Mouse (Mus musculus) midbrain, embryonic 13.5 days (tissue): Measurements from ENCODE around the gene Aloxe3. TPM values are rescaled to one million over a fixed set of nuclear protein-coding genes. Genes with fewer than 3 reads are reported as not detected.

Experiments
- ATAC-seq: fragments of 200-750 bp; cut with Nextera tagmentation; 2 replicates; pipeline ENCODE4 v1.8.0; 2017; ENCODE audit warnings: mild to moderate bottlenecking, moderate TSS enrichment, moderate library complexity
- H3K27ac ChIP-seq: fragments of 300-500 bp; sonication (generic); 2 replicates; pipeline ENCODE4 v1.5.1; 2015; ENCODE audit warnings: inconsistent platforms, mild to moderate bottlenecking, moderate library complexity
- H3K27me3 ChIP-seq: fragments of 300-500 bp; sonication (generic); 2 replicates; pipeline ENCODE4 v1.6.1; 2015; ENCODE audit warnings: mild to moderate bottlenecking, inconsistent platforms
- H3K36me3 ChIP-seq: fragments of 300-500 bp; sonication (generic); 2 replicates; pipeline ENCODE4 v1.6.1; 2015; ENCODE audit warnings: mild to moderate bottlenecking, inconsistent platforms
- H3K4me1 ChIP-seq: fragments of 300-500 bp; sonication (generic); replicated peaks from 2 replicates; pipeline ENCODE4 v1.6.1; 2015; ENCODE audit warnings: inconsistent platforms
- H3K4me2 ChIP-seq: fragments of 300-500 bp; sonication (generic); replicated peaks from 2 replicates; pipeline ENCODE4 v1.6.1; 2015; ENCODE audit warnings: moderate library complexity, mild to moderate bottlenecking, inconsistent platforms
- H3K4me3 ChIP-seq: fragments of 300-500 bp; sonication (generic); replicated peaks from 2 replicates; pipeline ENCODE4 v1.5.1; 2015; ENCODE audit warnings: mild to moderate bottlenecking, inconsistent platforms
- H3K9ac ChIP-seq: fragments of 300-500 bp; sonication (generic); replicated peaks from 2 replicates; pipeline ENCODE4 v1.6.1; 2015; ENCODE audit warnings: mild to moderate bottlenecking, inconsistent platforms
- H3K9me3 ChIP-seq: fragments of 300-500 bp; sonication (generic); 2 replicates; pipeline ENCODE4 v1.6.1; 2016; ENCODE audit warnings: mild to moderate bottlenecking, inconsistent platforms
- WGBS: fragments of 180-500 bp; shearing (Covaris S2); methylation state at CpG from one replicate; pipeline ENCODE4 v1.1.7; 2015; 5-methylcytosine and 5-hydroxymethylcytosine counted together
- polyA plus RNA-seq: library from polyadenylated mRNA; unstranded; fragments of >200 nt; fragmentation: Nextera tagmentation; extraction: Ambion mirVana; gene quantifications from 2 replicates; pipeline ENCODE4 v1.2.1, GENCODE M21; 2015

Aloxe3 gene
- polyA plus RNA-seq, 1 experiment from 2014 or later: 0.39 TPM

DNA sequence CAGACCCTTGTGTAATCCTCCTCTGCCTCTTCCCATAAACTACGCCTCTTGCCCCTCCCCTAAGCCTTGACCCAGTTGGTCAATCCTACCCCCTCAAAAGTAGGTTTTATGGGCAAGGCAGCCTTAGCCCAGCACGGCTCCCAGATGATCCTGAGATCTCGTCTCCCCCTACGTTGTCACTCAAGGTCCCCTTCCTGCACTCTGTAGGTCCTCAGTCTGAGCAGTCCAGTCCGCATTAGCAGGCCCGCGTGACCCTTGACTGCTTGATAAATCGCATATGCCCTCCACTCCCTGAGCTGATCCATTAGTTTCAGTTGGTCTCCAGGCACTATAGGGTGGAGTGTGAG lies 8.9 kb downstream of the Aloxe3 start:
- Histone ChIP-seq H3K36me3 (no peaks in the 10 kb centered on the region), H3K4me1 (peaks cover 12% of the 10 kb centered on the region), H3K4me3 (peak overlapping the region; percentile 42), H3K27ac (no peak overlapping the region), H3K4me2 (peak overlapping the region; percentile 62), H3K9ac (peak overlapping the region; percentile 54), H3K27me3 (peaks cover 24% of the 10 kb centered on the region; the same call in 1 of the 2 replicates), H3K9me3 (no peaks in the 10 kb centered on the region)
- peak; percentile 65 for ATAC-seq
- 21% methylated on average over 8 of the region's 8 CpGs for WGBS

DNA sequence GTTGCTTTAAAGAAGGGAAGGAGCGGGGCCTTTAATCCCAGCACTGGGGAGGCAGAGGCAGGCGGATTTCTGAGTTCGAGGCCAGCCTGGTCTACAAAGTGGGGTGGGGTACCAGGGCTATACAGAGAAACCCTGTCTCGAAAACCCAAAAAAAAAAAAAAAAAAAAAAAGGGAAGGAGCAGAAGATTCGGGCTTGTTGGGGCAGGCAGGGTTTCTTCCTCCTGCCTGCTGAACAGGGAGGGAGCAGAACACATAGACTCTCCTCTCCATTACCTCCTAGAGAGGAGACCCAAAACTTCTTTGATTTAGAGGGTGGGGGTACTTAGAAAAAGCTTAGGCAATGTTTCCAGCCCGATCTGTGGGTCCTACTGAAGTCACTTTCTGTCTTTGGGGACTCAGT lies 9.7 kb downstream of the Aloxe3 start:
- Histone ChIP-seq H3K27ac (no peak overlapping the region), H3K4me3 (no peak overlapping the region), H3K9me3 (no peaks in the 10 kb centered on the region), H3K4me2 (no peak overlapping the region), H3K4me1 (peaks cover 12% of the 10 kb centered on the region), H3K9ac (no peak overlapping the region), H3K36me3 (no peaks in the 10 kb centered on the region), H3K27me3 (peaks cover 17% of the 10 kb centered on the region; the same call in 1 of the 2 replicates)
- ATAC-seq: no peak
- 93% methylated on average over 5 of the region's 6 CpGs for WGBS

DNA sequence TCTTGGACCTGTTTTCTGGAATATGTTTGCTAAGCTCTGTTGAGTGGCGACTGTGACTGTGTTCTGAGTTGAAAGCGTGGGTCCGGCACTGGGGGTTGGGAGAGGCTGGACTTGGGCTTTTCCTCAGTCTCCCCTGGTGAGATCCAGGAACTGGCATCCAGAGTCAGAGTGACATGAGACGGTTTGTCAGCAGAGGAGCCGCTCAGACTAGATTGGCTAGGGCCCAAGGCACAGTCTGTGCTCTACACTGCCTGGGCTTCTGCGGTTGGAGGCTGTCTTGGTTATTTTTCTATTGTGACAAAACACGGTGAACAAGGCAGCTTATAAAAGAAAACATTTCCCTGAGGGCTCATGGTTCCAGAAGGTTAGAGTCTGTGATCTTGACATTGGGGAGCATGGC lies 21.9 kb downstream of the Aloxe3 start:
- ATAC-seq: no peak
- WGBS: 77% methylated on average over 7 of the region's 7 CpGs
- Histone ChIP-seq H3K9ac (no peak overlapping the region), H3K4me1 (no peaks in the 10 kb centered on the region), H3K4me3 (no peak overlapping the region), H3K36me3 (no peaks in the 10 kb centered on the region), H3K27me3 (no peaks in the 10 kb centered on the region), H3K27ac (no peak overlapping the region), H3K4me2 (no peak overlapping the region), H3K9me3 (no peaks in the 10 kb centered on the region)

DNA sequence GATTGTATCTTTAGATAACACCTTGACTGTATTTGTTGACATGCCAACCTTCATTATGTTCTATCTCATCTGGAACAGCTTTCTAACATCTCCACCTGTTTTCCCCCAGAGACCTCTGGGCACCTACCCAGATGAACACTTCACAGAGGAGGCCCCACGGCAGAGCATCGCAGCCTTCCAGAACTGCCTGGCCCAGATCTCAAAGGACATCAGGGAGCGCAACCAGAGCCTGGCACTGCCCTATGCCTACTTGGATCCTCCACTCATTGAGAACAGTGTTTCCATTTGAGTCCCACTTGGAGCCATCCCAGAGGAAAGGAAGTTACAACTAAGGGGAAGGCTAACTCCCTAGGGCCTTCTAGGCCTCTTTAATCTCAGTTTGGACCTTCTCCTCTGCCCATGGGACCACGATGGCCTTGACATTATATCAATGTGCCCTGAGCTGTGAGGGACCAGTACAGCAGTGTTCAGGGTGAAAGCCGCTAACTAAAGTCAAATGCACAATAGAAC lies 22.8 kb downstream of the Aloxe3 start:
- Histone ChIP-seq H3K9ac (no peak overlapping the region), H3K27ac (no peak overlapping the region), H3K9me3 (no peaks in the 10 kb centered on the region), H3K36me3 (no peaks in the 10 kb centered on the region), H3K4me3 (no peak overlapping the region), H3K27me3 (no peaks in the 10 kb centered on the region), H3K4me1 (no peaks in the 10 kb centered on the region), H3K4me2 (no peak overlapping the region)
- 87% methylated on average over 5 of the region's 5 CpGs for WGBS
- ATAC-seq: no peak

DNA sequence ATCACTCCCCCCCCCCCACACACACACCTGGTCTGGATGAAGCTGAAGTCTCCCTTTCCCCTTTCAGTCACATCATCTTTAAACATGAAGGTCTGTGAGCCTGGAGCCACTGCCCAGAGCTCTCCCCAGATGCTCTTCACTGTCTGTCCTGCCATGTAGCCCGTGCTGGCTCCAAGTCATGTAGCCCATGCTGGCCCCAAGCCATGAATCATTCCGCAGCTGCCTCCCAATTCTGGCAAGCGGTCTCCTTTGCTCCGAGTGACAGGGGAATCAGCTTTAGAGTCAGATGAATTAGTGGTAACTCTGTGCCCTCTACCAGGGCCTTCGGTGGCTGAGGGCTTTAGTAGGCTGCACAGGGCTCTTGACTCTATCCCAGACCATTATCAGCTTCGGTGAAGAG lies 24.0 kb downstream of the Aloxe3 start:
- no peak overlapping the region for H3K4me3 ChIP-seq
- WGBS: 79% methylated on average over 6 of the region's 6 CpGs
- no peak overlapping the region for H3K9ac ChIP-seq
- no peaks in the 10 kb centered on the region for H3K36me3 ChIP-seq
- H3K4me1 ChIP-seq: no peaks in the 10 kb centered on the region
- no peak overlapping the region for H3K27ac ChIP-seq
- H3K9me3 ChIP-seq: no peaks in the 10 kb centered on the region
- no peak for ATAC-seq
- no peaks in the 10 kb centered on the region for H3K27me3 ChIP-seq
- no peak overlapping the region for H3K4me2 ChIP-seq

DNA sequence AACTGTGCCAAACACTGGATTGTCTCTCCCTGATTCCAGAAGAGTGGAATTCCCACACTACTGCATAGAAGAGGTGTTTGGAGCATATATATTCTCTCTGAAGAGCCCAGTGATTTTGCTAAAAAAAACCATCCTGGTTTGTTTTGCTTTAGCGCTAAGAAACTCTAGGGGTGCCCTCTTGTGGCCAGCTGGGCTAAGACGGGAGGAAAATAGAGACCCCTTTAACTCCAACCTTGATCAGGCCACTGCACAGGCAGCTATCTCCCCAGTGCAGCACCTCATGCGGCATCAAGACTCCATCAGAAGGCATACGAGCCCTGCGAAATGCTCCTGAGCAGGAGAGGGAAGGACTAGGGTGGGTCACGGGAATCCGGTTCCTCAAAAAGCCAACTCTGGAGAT lies 24.7 kb downstream of the Aloxe3 start:
- no peak overlapping the region for H3K27ac ChIP-seq
- no peak overlapping the region for H3K9ac ChIP-seq
- no peaks in the 10 kb centered on the region for H3K4me1 ChIP-seq
- no peak overlapping the region for H3K4me3 ChIP-seq
- H3K36me3 ChIP-seq: no peaks in the 10 kb centered on the region
- ATAC-seq: 0 out of 2 replicates have a peak, but pooled peaks have one; percentile 43
- 9% methylated on average over 7 of the region's 7 CpGs for WGBS
- H3K4me2 ChIP-seq: peak overlapping the region; percentile 24
- H3K27me3 ChIP-seq: no peaks in the 10 kb centered on the region
- H3K9me3 ChIP-seq: no peaks in the 10 kb centered on the region

DNA sequence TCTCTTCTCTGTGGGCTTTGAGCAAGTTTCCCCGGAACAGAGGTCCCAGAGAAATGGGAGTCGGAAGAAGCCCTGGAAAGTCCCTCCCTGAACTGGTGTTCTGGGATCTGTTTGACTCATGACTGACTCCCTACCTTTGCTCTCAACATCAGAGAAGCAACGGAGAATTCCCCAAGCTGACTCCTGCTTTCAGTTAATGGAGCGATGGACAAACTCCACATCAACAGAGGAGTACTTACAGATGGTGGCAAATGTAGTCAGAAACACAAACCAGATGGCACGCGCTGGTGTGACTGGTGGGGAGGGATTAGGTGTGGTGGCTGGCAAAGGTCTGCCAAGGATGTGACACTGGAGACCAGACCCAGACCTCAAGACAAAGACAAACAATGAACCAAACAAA lies 25.3 kb downstream of the Aloxe3 start:
- no peaks in the 10 kb centered on the region for H3K4me1 ChIP-seq
- H3K9ac ChIP-seq: no peak overlapping the region
- no peak overlapping the region for H3K27ac ChIP-seq
- no peaks in the 10 kb centered on the region for H3K9me3 ChIP-seq
- no peaks in the 10 kb centered on the region for H3K36me3 ChIP-seq
- WGBS: 67% methylated on average over 6 of the region's 6 CpGs
- no peak for ATAC-seq
- H3K4me3 ChIP-seq: no peak overlapping the region
- no peaks in the 10 kb centered on the region for H3K27me3 ChIP-seq
- H3K4me2 ChIP-seq: peak overlapping the region; percentile 24

DNA sequence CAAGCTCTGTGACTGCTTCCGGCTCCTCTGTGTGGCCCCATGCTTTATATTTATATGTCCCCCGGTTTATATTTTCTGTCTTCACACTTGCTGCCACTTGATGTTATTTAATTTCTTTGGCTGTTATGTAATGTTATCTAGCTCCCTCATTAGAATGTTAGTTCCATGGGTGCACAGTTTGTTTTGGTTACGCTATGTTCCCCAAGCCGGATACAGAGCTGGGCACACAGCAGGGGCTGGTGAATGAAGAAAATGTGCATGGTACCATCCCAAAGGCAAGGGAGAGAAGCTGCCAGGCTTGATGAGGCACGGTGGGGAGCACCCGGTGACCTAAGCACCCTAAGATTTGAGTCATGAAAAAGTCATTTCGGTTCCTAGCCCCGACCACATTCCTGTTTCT lies 28.1 kb downstream of the Aloxe3 start:
- 85% methylated on average over 8 of the region's 8 CpGs for whole genome bisulfite sequencing
- Histone ChIP-seq H3K4me1 (peaks cover 10% of the 10 kb centered on the region), H3K27ac (no peak overlapping the region), H3K4me3 (no peak overlapping the region), H3K9me3 (no peaks in the 10 kb centered on the region), H3K9ac (no peak overlapping the region), H3K27me3 (peaks cover 27% of the 10 kb centered on the region), H3K4me2 (no peak overlapping the region), H3K36me3 (no peaks in the 10 kb centered on the region)
- ATAC-seq: no peak

DNA sequence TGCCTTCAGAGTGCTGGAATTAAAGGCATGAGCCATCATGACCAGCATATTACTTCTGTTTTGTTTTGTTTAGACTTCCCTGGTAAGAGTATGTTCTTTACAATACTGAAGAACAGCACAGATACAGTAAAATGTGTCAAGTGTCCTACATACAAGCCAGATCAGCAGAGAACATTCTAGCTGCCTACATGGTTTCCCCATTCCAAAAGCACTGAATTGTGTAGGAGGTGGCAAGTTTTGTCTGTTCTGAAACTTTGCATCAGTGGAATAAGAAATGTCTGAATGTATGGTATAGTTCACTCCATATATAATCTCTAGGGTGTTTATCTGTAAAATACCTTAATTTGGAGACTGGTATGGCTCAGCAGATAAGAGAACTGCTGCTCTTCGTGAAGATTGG lies 29.7 kb downstream of the Aloxe3 start:
- Histone ChIP-seq H3K9ac (no peak overlapping the region), H3K36me3 (no peaks in the 10 kb centered on the region), H3K27me3 (peaks cover 30% of the 10 kb centered on the region), H3K27ac (no peak overlapping the region), H3K4me1 (peaks cover 10% of the 10 kb centered on the region), H3K4me3 (no peak overlapping the region), H3K4me2 (no peak overlapping the region), H3K9me3 (no peaks in the 10 kb centered on the region)
- ATAC-seq: no peak
- 44% methylated on average over 1 of the region's 1 CpGs for WGBS

DNA sequence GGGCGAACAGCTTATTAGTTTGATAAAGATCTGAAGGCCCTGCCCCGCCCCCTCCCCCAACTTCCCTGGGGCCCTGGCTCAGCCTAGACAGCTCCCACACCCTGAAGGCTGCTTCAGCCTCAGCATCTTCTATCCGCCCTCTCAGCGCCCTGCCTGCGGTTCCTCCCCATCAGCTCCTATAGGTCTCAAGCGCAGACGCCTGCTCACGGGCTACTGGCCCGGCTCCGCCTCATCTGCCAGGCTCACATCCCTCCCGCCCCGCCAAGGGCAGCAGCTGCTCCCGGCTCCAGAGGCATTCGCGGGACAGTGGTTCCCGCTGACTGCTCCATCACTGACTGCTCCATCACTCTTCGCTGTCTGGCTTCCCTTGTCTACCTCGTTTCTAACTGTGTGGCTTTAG lies 31.1 kb downstream of the Aloxe3 start, which contains the start of gene Alox12b:
Gene Alox12b (plus strand): TSS at position 190 of the 400 bp plus-strand sequence.
- peaks cover 10% of the 10 kb centered on the region for H3K4me1 ChIP-seq
- peaks cover 30% of the 10 kb centered on the region for H3K27me3 ChIP-seq
- H3K4me2 ChIP-seq: peak within 1 kb of the TSS; percentile 51
- H3K9ac ChIP-seq: peak within 1 kb of the TSS; percentile 54; the same call in 1 of the 2 replicates
- peak; percentile 83 for ATAC-seq
- no peaks in the 10 kb centered on the region for H3K9me3 ChIP-seq
- H3K36me3 ChIP-seq: no peaks in the 10 kb centered on the region
- no peak within 1 kb of the TSS for H3K27ac ChIP-seq
- WGBS: 2% methylated on average over 18 of the region's 18 CpGs
- H3K4me3 ChIP-seq: peak within 1 kb of the TSS; percentile 26

DNA sequence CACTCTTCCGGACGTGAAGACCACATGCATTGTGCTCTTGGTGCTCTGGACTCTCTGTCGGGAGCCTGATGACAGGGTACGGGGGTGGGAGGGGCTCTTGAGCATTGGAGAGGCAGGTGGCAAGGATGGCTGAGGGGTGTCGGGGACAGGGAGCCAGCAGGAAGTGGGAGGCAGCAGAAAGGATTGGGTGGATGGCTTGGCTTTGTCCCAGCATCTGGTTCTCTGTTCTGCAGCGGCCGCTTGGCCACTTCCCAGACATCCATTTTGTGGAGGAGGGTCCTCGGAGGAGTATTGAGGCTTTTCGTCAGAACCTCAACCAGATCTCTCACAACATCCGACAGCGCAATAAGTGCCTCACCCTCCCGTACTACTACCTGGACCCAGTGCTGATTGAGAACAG lies 43.6 kb downstream of the Aloxe3 start:
- ATAC-seq: no peak
- Histone ChIP-seq H3K4me2 (no peak overlapping the region), H3K4me3 (no peak overlapping the region), H3K27ac (no peak overlapping the region), H3K36me3 (no peaks in the 10 kb centered on the region), H3K27me3 (no peaks in the 10 kb centered on the region), H3K9me3 (no peaks in the 10 kb centered on the region), H3K9ac (no peak overlapping the region), H3K4me1 (no peaks in the 10 kb centered on the region)
- WGBS: 94% methylated on average over 12 of the region's 12 CpGs

DNA sequence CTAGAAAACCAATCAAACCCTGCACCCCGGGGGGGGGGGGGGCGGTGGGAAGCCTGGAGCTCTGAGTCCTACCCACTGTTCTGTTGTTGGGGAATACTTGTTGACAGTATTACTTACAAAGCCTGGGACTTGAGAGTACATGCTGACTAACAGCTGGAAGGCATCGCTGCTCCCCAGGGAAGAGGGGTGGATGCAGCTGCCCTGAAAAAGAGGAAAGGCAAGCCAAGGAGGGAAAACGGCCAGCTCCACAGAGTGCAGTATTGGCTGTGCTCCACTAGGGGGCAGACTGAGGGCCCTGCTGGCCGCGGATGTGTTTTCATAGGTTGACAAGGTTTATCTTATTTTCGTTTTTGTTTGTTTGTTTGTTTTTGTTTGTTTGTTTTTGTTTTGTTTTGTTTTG lies 45.9 kb downstream of the Aloxe3 start:
- Histone ChIP-seq H3K4me1 (no peaks in the 10 kb centered on the region), H3K9ac (no peak overlapping the region), H3K4me2 (no peak overlapping the region), H3K9me3 (no peaks in the 10 kb centered on the region), H3K36me3 (no peaks in the 10 kb centered on the region), H3K27ac (no peak overlapping the region), H3K27me3 (no peaks in the 10 kb centered on the region), H3K4me3 (no peak overlapping the region)
- no peak for ATAC-seq
- 30% methylated on average over 7 of the region's 7 CpGs for WGBS

DNA sequence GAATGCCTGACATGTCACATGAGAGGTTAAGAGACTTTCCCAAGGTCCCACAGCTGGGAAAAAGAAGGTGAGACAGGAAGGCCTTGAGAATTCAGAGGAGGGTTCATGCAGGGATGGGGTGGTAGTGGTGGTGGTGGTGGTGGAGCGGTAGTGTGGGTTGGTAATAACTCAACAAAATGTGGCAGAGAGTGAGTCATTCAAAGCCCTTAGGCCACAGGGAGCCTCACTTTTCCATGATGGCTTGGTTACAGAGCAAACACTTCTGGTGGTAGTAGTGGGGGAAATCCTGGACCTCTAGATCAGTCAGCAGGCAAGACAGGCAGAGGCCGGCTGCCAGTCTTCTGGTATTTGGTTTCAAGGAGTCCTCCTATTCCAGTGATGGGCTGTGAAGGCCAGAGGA lies 46.9 kb downstream of the Aloxe3 start:
- ATAC-seq: no peak
- 92% methylated on average over 2 of the region's 2 CpGs for WGBS

More for the DNA sequence above, 46.9 kb downstream of the Aloxe3 start:
- no peak overlapping the region for H3K27ac ChIP-seq
- no peak overlapping the region for H3K4me3 ChIP-seq
- no peaks in the 10 kb centered on the region for H3K27me3 ChIP-seq
- no peak overlapping the region for H3K4me2 ChIP-seq
- H3K4me1 ChIP-seq: no peaks in the 10 kb centered on the region
- H3K9me3 ChIP-seq: no peaks in the 10 kb centered on the region
- H3K36me3 ChIP-seq: no peaks in the 10 kb centered on the region
- no peak overlapping the region for H3K9ac ChIP-seq
